Mouse (Mus musculus): ENCODE data around the gene Pwwp2b.

GRCm38 (mm10) chr7:139222341-139222740, 25.9 kb upstream of the Pwwp2b start:
- no peak for TF ChIP-seq POLR2A (IDR thresholded peaks at IDR 0.05; ENCODE audit: control insufficient read depth, low read depth, low read length)
- no peak for TF ChIP-seq CTCF (IDR thresholded peaks at IDR 0.05; ENCODE audit: control insufficient read depth, insufficient read depth, insufficient replicate concordance, low read depth, low read length)
